Mouse (Mus musculus) embryo, embryonic 9.5 days (tissue): ENCODE results near the gene Elmod3.
"Not testable (repeated sequence)": the region's sequence is repeated elsewhere in the genome, so short reads cannot be mapped to it uniquely, and the experiment has no call there.

Experiments used
- DNase-seq: peaks from one replicate; pipeline ENCODE4 v3.0.0-alpha.2; 2017; ENCODE audit errors: extremely low spot score

Elmod3 gene

GRCm38 (mm10) chr6:72534035-72534809 lies 64.0 kb downstream of the Elmod3 start:
- peak; percentile 81 for DNase-seq

GRCm38 (mm10) chr6:72533555-72533954 lies 64.7 kb downstream of the Elmod3 start:
- not testable (repeated sequence) for DNase-seq

GRCm38 (mm10) chr6:72532580-72532979 lies 65.6 kb downstream of the Elmod3 start:
- no peak for DNase-seq

- DNase-seq: no peak
These were observed 69.6 kb downstream of the Elmod3 start for GRCm38 (mm10) chr6:72528410-72529151.

- DNase-seq: no peak
These were observed 71.1 kb downstream of the Elmod3 start for GRCm38 (mm10) chr6:72527070-72527469.

GRCm38 (mm10) chr6:72524160-72524559 lies 74.1 kb downstream of the Elmod3 start:
- DNase-seq: no peak

- DNase-seq: no peak
These were observed 75.0 kb downstream of the Elmod3 start for GRCm38 (mm10) chr6:72523222-72523621.

- no peak for DNase-seq
These were observed 75.9 kb downstream of the Elmod3 start for GRCm38 (mm10) chr6:72522288-72522687.

GRCm38 (mm10) chr6:72521607-72522006 lies 76.6 kb downstream of the Elmod3 start, which contains the start of gene Sh2d6:
TSS of gene Sh2d6 (minus strand) at chr6:72521707.
- no peak for DNase-seq

GRCm38 (mm10) chr6:72520904-72521303 lies 77.3 kb downstream of the Elmod3 start:
- no peak for DNase-seq

- DNase-seq: peak; percentile 74
These were observed 78.1 kb downstream of the Elmod3 start for GRCm38 (mm10) chr6:72519892-72520663.

- no peak for DNase-seq
These were observed 78.9 kb downstream of the Elmod3 start for GRCm38 (mm10) chr6:72519303-72519702.

GRCm38 (mm10) chr6:72518842-72519241 lies 79.4 kb downstream of the Elmod3 start:
- no peak for DNase-seq
